Mouse (Mus musculus) liver, embryonic 15.5 days (tissue): ENCODE results near the gene Zcchc24. TPM values are rescaled to one million over a fixed set of nuclear protein-coding genes. Genes with fewer than 3 reads are reported as not detected.

Source experiments
- ATAC-seq: fragments of 200-750 bp; cut with Nextera tagmentation; 2 replicates; pipeline ENCODE4 v1.8.0; 2017; ENCODE audit warnings: moderate number of reproducible peaks, mild to moderate bottlenecking, moderate library complexity; ENCODE audit not compliant: insufficient read depth
- H3K27ac ChIP-seq: fragments of 300-500 bp; sonication (generic); replicated peaks from 2 replicates; pipeline ENCODE4 v1.5.1; 2015; ENCODE audit warnings: mild to moderate bottlenecking, inconsistent platforms
- H3K27me3 ChIP-seq: fragments of 300-500 bp; sonication (generic); 2 replicates; pipeline ENCODE4 v1.6.1; 2015; ENCODE audit warnings: mild to moderate bottlenecking, inconsistent platforms
- H3K36me3 ChIP-seq: fragments of 300-500 bp; sonication (generic); replicated peaks from 2 replicates; pipeline ENCODE4 v1.6.1; 2015; ENCODE audit warnings: moderate library complexity, mild to moderate bottlenecking, inconsistent platforms
- H3K4me1 ChIP-seq: fragments of 300-500 bp; sonication (generic); replicated peaks from 2 replicates; pipeline ENCODE4 v1.6.1; 2015; ENCODE audit warnings: inconsistent platforms
- H3K4me2 ChIP-seq: fragments of 300-500 bp; sonication (generic); 2 replicates; pipeline ENCODE4 v1.6.1; 2015; ENCODE audit warnings: moderate library complexity, mild to moderate bottlenecking, inconsistent platforms
- H3K4me3 ChIP-seq: fragments of 300-500 bp; sonication (generic); replicated peaks from 2 replicates; pipeline ENCODE4 v1.5.1; 2015; ENCODE audit warnings: mild to moderate bottlenecking, inconsistent platforms
- H3K9ac ChIP-seq: fragments of 300-500 bp; sonication (generic); 2 replicates; pipeline ENCODE4 v1.6.1; 2015; ENCODE audit warnings: moderate library complexity, mild to moderate bottlenecking, inconsistent platforms
- H3K9me3 ChIP-seq: fragments of 300-500 bp; sonication (generic); replicated peaks from 2 replicates; pipeline ENCODE4 v1.6.1; 2016; ENCODE audit warnings: inconsistent platforms
- WGBS: fragments of 180-500 bp; shearing (Covaris S2); methylation state at CpG from one replicate; pipeline ENCODE4 v1.1.7; 2015; ENCODE audit warnings: mixed read lengths; ENCODE audit not compliant: insufficient replicate concordance; 5-methylcytosine and 5-hydroxymethylcytosine counted together
- polyA plus RNA-seq: library from polyadenylated mRNA; unstranded; fragments of >200 nt; fragmentation: Nextera tagmentation; extraction: Ambion mirVana; gene quantifications from 2 replicates; pipeline ENCODE4 v1.2.1, GENCODE M21; 2015

Zcchc24 gene
- polyA plus RNA-seq, 1 experiment from 2014 or later: 7.5 TPM

- Histone ChIP-seq H3K4me1 (no peaks in the 10 kb centered on the region), H3K4me3 (no peak overlapping the region), H3K4me2 (peak overlapping the region; percentile 23; the same call in 1 of the 2 replicates), H3K9me3 (no peaks in the 10 kb centered on the region), H3K27ac (no peak overlapping the region), H3K27me3 (0 out of 2 replicates have a peak, but pooled peaks cover 4% of the 10 kb centered on the region), H3K36me3 (no peaks in the 10 kb centered on the region), H3K9ac (no peak overlapping the region)
- no peak for ATAC-seq
- WGBS: 54% methylated on average over 6 of the region's 6 CpGs
These were observed 26.2 kb upstream of the Zcchc24 start for GRCm38 (mm10) chr14:25795067-25795466.

GRCm38 (mm10) chr14:25794331-25794730 lies 25.5 kb upstream of the Zcchc24 start:
- no peaks in the 10 kb centered on the region for H3K27me3 ChIP-seq
- H3K9ac ChIP-seq: no peak overlapping the region
- H3K4me2 ChIP-seq: no peak overlapping the region
- no peaks in the 10 kb centered on the region for H3K36me3 ChIP-seq
- 71% methylated on average over 2 of the region's 2 CpGs for WGBS
- no peak overlapping the region for H3K27ac ChIP-seq
- no peak overlapping the region for H3K4me3 ChIP-seq
- peaks cover 4% of the 10 kb centered on the region; the same call in 1 of the 2 replicates for H3K4me1 ChIP-seq
- ATAC-seq: no peak
- no peaks in the 10 kb centered on the region for H3K9me3 ChIP-seq

GRCm38 (mm10) chr14:25790768-25791302 lies 22.0 kb upstream of the Zcchc24 start:
- no peaks in the 10 kb centered on the region for H3K9me3 ChIP-seq
- H3K9ac ChIP-seq: no peak overlapping the region
- no peak overlapping the region for H3K4me3 ChIP-seq
- WGBS: 37% methylated on average over 6 of the region's 6 CpGs
- no peaks in the 10 kb centered on the region for H3K27me3 ChIP-seq
- peak overlapping the region; percentile 33; the same call in 1 of the 2 replicates for H3K4me2 ChIP-seq
- no peaks in the 10 kb centered on the region for H3K36me3 ChIP-seq
- peak overlapping the region; percentile 67; the same call in 1 of the 2 replicates for H3K27ac ChIP-seq
- H3K4me1 ChIP-seq: peaks cover 10% of the 10 kb centered on the region; the same call in 1 of the 2 replicates
- ATAC-seq: peak; percentile 54; the same call in 1 of the 2 replicates

GRCm38 (mm10) chr14:25789946-25790345 lies 21.1 kb upstream of the Zcchc24 start:
- H3K27ac ChIP-seq: no peak overlapping the region; the same call in 1 of the 2 replicates
- H3K4me1 ChIP-seq: peaks cover 10% of the 10 kb centered on the region; the same call in 1 of the 2 replicates
- H3K27me3 ChIP-seq: no peaks in the 10 kb centered on the region
- H3K9me3 ChIP-seq: no peaks in the 10 kb centered on the region
- H3K9ac ChIP-seq: no peak overlapping the region
- H3K4me2 ChIP-seq: no peak overlapping the region
- ATAC-seq: no peak
- 57% methylated on average over 1 of the region's 1 CpGs for WGBS
- no peaks in the 10 kb centered on the region for H3K36me3 ChIP-seq
- no peak overlapping the region for H3K4me3 ChIP-seq

GRCm38 (mm10) chr14:25789207-25789606 lies 20.4 kb upstream of the Zcchc24 start:
- H3K9ac ChIP-seq: no peak overlapping the region
- H3K4me3 ChIP-seq: no peak overlapping the region
- no peaks in the 10 kb centered on the region for H3K36me3 ChIP-seq
- no peaks in the 10 kb centered on the region for H3K9me3 ChIP-seq
- ATAC-seq: no peak
- H3K27ac ChIP-seq: no peak overlapping the region
- no peak overlapping the region for H3K4me2 ChIP-seq
- no peaks in the 10 kb centered on the region for H3K27me3 ChIP-seq
- H3K4me1 ChIP-seq: peaks cover 10% of the 10 kb centered on the region; the same call in 1 of the 2 replicates

- Histone ChIP-seq H3K36me3 (no peaks in the 10 kb centered on the region), H3K9me3 (no peaks in the 10 kb centered on the region), H3K27ac (no peak overlapping the region), H3K27me3 (no peaks in the 10 kb centered on the region), H3K4me2 (no peak overlapping the region), H3K4me3 (no peak overlapping the region), H3K9ac (no peak overlapping the region), H3K4me1 (peaks cover 10% of the 10 kb centered on the region; the same call in 1 of the 2 replicates)
- WGBS: 23% methylated on average over 5 of the region's 5 CpGs
- ATAC-seq: no peak
These were observed 19.4 kb upstream of the Zcchc24 start for GRCm38 (mm10) chr14:25788201-25788600.

- no peak overlapping the region for H3K4me3 ChIP-seq
- H3K4me2 ChIP-seq: no peak overlapping the region
- H3K9me3 ChIP-seq: no peaks in the 10 kb centered on the region
- no peak overlapping the region for H3K9ac ChIP-seq
- no peaks in the 10 kb centered on the region for H3K36me3 ChIP-seq
- ATAC-seq: no peak
- no peak overlapping the region for H3K27ac ChIP-seq
- 67% methylated on average over 12 of the region's 12 CpGs for WGBS
- no peaks in the 10 kb centered on the region for H3K27me3 ChIP-seq
- peaks cover 10% of the 10 kb centered on the region; the same call in 1 of the 2 replicates for H3K4me1 ChIP-seq
These were observed 18.6 kb upstream of the Zcchc24 start for GRCm38 (mm10) chr14:25787387-25787910.

GRCm38 (mm10) chr14:25786959-25787358 lies 18.1 kb upstream of the Zcchc24 start:
- Histone ChIP-seq H3K27me3 (no peaks in the 10 kb centered on the region), H3K4me1 (peaks cover 10% of the 10 kb centered on the region; the same call in 1 of the 2 replicates), H3K4me3 (no peak overlapping the region), H3K9me3 (no peaks in the 10 kb centered on the region), H3K9ac (no peak overlapping the region), H3K27ac (no peak overlapping the region), H3K4me2 (no peak overlapping the region), H3K36me3 (no peaks in the 10 kb centered on the region)
- ATAC-seq: no peak
- whole genome bisulfite sequencing: 38% methylated on average over 5 of the region's 5 CpGs

- WGBS: 52% methylated on average over 4 of the region's 4 CpGs
- ATAC-seq: no peak
- no peak overlapping the region for H3K27ac ChIP-seq
- no peak overlapping the region for H3K4me3 ChIP-seq
- no peaks in the 10 kb centered on the region for H3K27me3 ChIP-seq
- H3K9ac ChIP-seq: no peak overlapping the region
- H3K9me3 ChIP-seq: no peaks in the 10 kb centered on the region
- H3K4me2 ChIP-seq: no peak overlapping the region
- peaks cover 10% of the 10 kb centered on the region; the same call in 1 of the 2 replicates for H3K4me1 ChIP-seq
- no peaks in the 10 kb centered on the region for H3K36me3 ChIP-seq
These were observed 16.4 kb upstream of the Zcchc24 start for GRCm38 (mm10) chr14:25785210-25785609.

- H3K9me3 ChIP-seq: no peaks in the 10 kb centered on the region
- no peak overlapping the region for H3K4me3 ChIP-seq
- H3K4me1 ChIP-seq: no peaks in the 10 kb centered on the region
- H3K36me3 ChIP-seq: no peaks in the 10 kb centered on the region
- H3K27ac ChIP-seq: no peak overlapping the region
- no peak for ATAC-seq
- H3K9ac ChIP-seq: no peak overlapping the region
- WGBS: 44% methylated on average over 7 of the region's 7 CpGs
- H3K27me3 ChIP-seq: no peaks in the 10 kb centered on the region
- no peak overlapping the region for H3K4me2 ChIP-seq
These were observed 14.4 kb upstream of the Zcchc24 start for GRCm38 (mm10) chr14:25783220-25783619.

GRCm38 (mm10) chr14:25780601-25781000 lies 11.8 kb upstream of the Zcchc24 start:
- Histone ChIP-seq H3K9me3 (no peaks in the 10 kb centered on the region), H3K27ac (no peak overlapping the region), H3K27me3 (no peaks in the 10 kb centered on the region; the same call in 1 of the 2 replicates), H3K9ac (no peak overlapping the region), H3K36me3 (no peaks in the 10 kb centered on the region), H3K4me1 (peaks cover 4% of the 10 kb centered on the region; the same call in 1 of the 2 replicates), H3K4me3 (no peak overlapping the region), H3K4me2 (no peak overlapping the region)
- WGBS: 54% methylated on average over 11 of the region's 11 CpGs
- no peak for ATAC-seq
